Mouse (Mus musculus) spleen, postnatal 14 days (tissue): ENCODE measurements around the gene Csn3.

Experiments
- DNase-seq, 2 experiments: peaks; one replicate each; pipeline ENCODE4 v3.0.0; 2021 to 2022; ENCODE audit warnings: low spot score in 2 of 2

Gene Csn3

GRCm38 (mm10) chr5:87925372-87925771, at the start of gene Csn3:
Gene Csn3 (plus strand): TSS chr5:87925579.
- DNase-seq, result no peak

DNA sequence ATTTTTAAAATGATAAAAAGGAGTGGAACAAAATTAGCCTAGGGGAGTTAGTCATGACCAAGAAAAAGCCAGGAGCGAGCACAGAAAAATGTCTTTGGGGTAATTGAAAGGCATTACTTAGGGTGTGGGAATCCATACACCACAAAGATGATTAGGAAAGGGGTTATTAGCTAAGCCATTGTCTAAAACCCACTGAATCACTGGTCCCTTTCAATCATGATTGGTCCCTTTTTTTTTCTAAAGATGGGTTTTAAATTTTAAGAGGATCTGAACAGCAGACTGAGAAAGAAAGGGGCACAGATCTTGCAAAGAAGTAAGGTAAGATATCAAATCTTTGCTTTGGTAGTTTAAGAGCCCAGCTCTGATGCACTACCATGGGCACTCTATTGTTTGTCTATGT, 40.6 kb upstream of the Csn3 start, which contains the start of gene Odam:
Odam (plus strand) TSS at position 301 of the 400 bp plus-strand sequence.
- no peak for DNase-seq

GRCm38 (mm10) chr5:87931603-87932002, 6.2 kb downstream of the Csn3 start:
- DNase-seq, result no peak

DNA sequence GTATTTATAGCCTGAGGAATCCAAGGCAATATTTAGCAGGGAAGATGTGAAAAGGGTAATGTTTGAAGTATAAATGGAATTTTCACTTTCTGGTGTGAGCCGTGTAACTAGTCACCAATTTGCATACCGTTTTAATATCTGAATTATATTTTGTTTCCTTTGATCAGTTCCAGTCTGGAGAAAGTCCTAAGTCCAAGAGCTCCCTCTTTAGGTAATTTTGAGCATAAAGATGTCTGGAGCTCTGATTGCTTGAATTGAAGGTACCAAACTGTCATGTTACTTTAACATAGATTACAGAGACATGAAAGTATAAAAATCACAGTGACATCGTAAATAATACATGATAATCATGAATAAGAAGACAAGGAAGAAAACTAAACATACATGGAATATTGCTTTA, 15.4 kb downstream of the Csn3 start:
- no peak for DNase-seq

DNA sequence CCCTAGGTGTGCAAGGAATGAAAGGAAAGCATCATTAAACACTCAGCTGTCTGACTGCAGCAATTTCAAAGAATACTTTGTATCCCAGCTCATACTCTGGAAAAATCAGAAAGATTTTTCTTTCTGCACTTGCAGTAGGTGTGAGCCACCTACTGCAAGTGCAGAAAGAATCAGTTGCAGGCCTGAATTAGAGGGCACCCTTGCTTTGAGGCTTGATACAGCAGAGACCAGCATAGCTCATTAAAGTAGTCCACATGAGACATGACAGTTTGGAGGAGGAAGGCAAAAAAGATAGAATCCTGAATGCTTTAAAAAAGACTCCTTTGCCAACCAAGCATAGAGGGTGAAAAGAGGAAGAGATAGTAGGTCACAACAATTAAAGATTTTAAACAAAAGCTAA, 17.1 kb downstream of the Csn3 start:
- DNase-seq, result no peak

DNA sequence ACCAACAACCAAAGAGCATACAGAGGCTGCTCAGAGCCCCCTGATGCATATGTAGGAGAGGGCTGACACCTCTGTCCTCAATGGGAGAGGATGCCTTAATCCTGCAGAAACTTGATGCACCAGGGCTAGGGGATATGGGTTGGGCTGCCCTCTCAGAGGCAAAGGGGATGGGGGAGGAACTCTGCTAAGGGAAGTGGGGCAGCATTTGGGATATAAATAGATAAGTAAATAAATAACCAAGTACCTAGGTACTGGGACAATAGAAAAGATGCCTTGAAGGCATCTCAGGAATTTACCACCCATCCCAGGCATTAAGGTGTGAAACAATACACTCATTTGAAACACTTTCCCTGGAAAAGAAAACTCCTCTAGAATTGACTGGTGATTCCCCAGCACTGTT, 26.5 kb downstream of the Csn3 start:
- DNase-seq, result no peak

- no peak for DNase-seq
These were observed 43.8 kb downstream of the Csn3 start, which contains the start of the genes 2310003L06Rik and Gm28434 for GRCm38 (mm10) chr5:87969201-87969600. Gene 2310003L06Rik (plus strand): TSS chr5:87969459. Gene Gm28434 (plus strand): TSS chr5:87969517.

DNA sequence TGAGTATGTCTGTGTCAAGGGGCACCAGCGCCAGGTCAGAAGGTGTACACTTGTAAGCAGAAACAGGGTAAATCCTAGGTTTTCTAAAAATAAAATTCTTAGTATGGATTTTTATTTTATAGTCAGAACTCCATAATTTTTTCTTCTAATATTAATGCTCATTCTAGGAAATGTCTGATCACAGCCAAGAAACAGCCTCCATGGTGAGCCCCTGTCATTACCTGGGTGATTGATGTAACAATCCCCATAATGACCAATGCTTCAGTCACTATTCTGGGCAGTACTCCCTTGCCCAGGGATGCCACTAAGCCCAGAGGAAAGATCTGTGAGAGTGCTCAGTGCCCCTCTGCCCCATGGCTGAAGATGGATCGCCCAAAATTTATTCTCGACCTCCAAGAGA, 53.8 kb downstream of the Csn3 start, which contains the start of gene Cabs1:
Cabs1 (plus strand) TSS at position 301 of the 400 bp plus-strand sequence.
- no peak for DNase-seq
